Mouse (Mus musculus) CH12.LX (cell line): ENCODE results near the gene Pcyt2.

Experiments used
- CTCF ChIP-seq, 2 experiments: IDR thresholded peaks in 1 of 2; conservative IDR thresholded peaks in 1 of 2; 2 replicates each; pipeline ENCODE4 v1.5.1; 2011 to 2012; ENCODE audit warnings: low read depth in 2 of 2, low read length in 2 of 2, improper control_type of control experiment in 1 of 2, inconsistent platforms in 1 of 2, mild to moderate bottlenecking in 1 of 2, moderate library complexity in 1 of 2
- EP300 ChIP-seq: IDR thresholded peaks from 2 replicates; pipeline ENCODE4 v1.6.1; 2011; ENCODE audit warnings: low read length, improper control_type of control experiment
- IRF4 ChIP-seq: IDR thresholded peaks from 2 replicates; pipeline ENCODE4 v1.6.1; 2014; ENCODE audit warnings: low read depth, mild to moderate bottlenecking, inconsistent platforms, low read length, improper control_type of control experiment
- MAZ ChIP-seq: IDR thresholded peaks from 2 replicates; pipeline ENCODE4 v1.6.1; 2012; ENCODE audit warnings: low read depth, mild to moderate bottlenecking, inconsistent platforms, low read length, improper control_type of control experiment, moderate library complexity
- MXI1 ChIP-seq: IDR thresholded peaks from 2 replicates; pipeline ENCODE4 v1.6.1; 2011; ENCODE audit warnings: mild to moderate bottlenecking, low read depth, low read length, improper control_type of control experiment
- NRF1 ChIP-seq: IDR thresholded peaks from 2 replicates; pipeline ENCODE4 v1.6.1; 2014; ENCODE audit warnings: low read depth, mild to moderate bottlenecking, inconsistent platforms, low read length, improper control_type of control experiment, moderate library complexity
- POLR2A ChIP-seq: IDR thresholded peaks from 2 replicates; pipeline ENCODE4 v1.6.1; 2011; ENCODE audit warnings: low read depth, mild to moderate bottlenecking, improper control_type of control experiment, low read length
- SMC3 ChIP-seq: IDR thresholded peaks from 2 replicates; pipeline ENCODE4 v1.6.1; 2011; ENCODE audit warnings: low read depth, low read length, improper control_type of control experiment
- ZC3H11A ChIP-seq: IDR thresholded peaks from 2 replicates; pipeline ENCODE4 v1.6.1; 2012; ENCODE audit warnings: low read depth, mild to moderate bottlenecking, inconsistent platforms, low read length, improper control_type of control experiment

DNA sequence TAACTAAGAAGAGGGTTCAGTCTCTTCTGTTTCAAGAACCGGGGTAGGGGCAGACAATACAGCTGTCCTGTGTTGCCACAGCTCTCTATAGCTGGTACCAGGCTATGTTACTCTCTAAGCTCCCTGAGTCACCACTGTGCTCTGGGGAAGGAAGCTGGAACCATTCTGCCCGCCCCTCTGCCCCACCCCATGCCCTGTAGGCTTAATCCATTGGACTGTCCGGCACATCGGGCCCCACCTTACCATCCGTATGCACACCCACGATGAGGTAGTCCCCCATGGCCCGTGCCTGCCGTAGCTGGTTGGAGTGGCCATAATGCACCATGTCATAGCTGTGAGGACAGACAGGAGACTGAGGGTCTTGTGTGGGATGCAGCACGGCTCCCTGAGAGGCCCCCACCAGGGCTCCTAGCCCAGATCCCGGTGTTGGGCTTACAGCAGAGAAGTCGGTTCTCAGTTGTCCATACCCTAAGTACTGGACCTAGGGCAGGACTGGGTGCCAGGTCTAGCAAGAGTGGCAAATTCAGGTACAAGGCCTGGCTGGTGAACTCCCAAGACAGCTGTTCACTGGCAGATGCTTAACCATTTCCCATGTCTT is 2.0 kb downstream of the Pcyt2 start:
- TF ChIP-seq ZC3H11A (no peak), EP300 (no peak), MAZ (no peak), POLR2A (no peak), CTCF (conservative IDR thresholded peaks at IDR 0.05 in 1 of 2, IDR thresholded peaks at IDR 0.05 in 1 of 2; ENCODE audit: low read depth in 2 of 2, low read length in 2 of 2) (no peak), NRF1 (no peak), MXI1 (no peak), IRF4 (no peak), SMC3 (no peak)
